Mouse (Mus musculus): Measurements from ENCODE around the gene Gba. TPM values are rescaled to one million over a fixed set of nuclear protein-coding genes. Genes with fewer than 3 reads are reported as not detected.
A peak's percentile ranks its signal among the peaks of the same experiment; 100 is the strongest.

Gba gene
- polyA plus RNA-seq, 1 experiment from 2014 or later = 53.7 TPM

DNA sequence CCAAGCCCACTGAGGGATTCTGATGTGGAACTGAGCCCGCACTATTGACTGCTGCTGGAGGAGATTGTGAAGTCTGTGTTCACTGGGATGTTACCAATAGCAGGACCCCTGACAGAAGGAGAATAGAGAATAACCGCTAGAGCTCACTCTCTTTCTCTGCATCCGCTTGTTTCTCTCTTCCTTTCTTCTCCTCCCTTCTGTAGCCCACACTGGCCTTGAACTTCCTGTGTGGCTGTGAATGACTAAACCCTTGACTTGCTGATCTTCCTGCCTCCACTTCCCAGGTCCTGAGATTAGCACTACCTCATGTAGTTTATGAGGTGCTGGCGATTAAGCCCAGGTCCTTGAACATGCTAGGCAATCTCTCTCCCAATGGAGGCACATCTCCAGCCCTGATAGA lies 44.7 kb downstream of the Gba start:
- H3K4me3 ChIP-seq (replicated peaks) = peak overlapping the region; percentile 62; the same call in 1 of the 2 replicates
- H3K36me3 ChIP-seq = 0 out of 2 replicates have a peak, but pooled peaks cover 10% of the 10 kb centered on the region
- WGBS = 82% methylated on average over 4 of the region's 4 CpGs
- H3K27me3 ChIP-seq (replicated peaks) = 0 out of 2 replicates have a peak, but pooled peaks cover 6% of the 10 kb centered on the region
- H3K4me2 ChIP-seq (replicated peaks) = peak overlapping the region; percentile 83
- peaks cover 53% of the 10 kb centered on the region for H3K4me1 ChIP-seq (replicated peaks)
- ATAC-seq = no peak
- H3K27ac ChIP-seq = no peak overlapping the region
- H3K9ac ChIP-seq = peak overlapping the region; percentile 79; the same call in 1 of the 2 replicates
- H3K9me3 ChIP-seq = no peaks in the 10 kb centered on the region

DNA sequence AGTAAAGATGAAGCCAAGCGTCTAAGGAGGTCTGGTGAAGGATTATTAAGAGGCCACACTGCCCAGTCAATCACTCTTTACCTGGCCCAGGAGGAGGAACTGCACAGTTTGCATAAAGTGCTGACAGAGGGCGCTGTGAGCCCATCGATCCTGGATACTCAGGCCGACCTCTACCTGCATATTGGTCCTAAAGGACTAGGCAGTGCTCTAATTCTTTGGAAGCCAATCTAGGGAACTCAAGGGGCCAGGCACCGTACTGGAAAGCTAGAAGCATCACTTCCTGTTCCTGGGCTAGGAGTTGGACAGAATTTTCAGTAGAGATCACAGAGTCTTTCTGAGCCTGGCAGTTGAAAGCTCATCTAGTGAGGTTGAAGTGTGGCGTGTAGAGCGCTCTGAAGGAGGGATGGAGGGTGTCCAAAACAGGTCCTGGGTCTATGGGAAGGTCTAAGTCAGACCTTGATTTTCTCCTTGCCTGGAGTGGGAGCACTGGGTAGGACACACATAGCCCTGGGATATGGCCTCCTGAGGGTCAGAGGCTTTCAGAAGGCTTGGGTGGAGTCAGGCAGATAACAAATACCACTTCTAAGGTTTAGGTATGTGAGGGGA lies 47.8 kb downstream of the Gba start:
- H3K4me2 ChIP-seq (replicated peaks) = no peak overlapping the region
- H3K9ac ChIP-seq = no peak overlapping the region
- H3K36me3 ChIP-seq = 0 out of 2 replicates have a peak, but pooled peaks cover 10% of the 10 kb centered on the region
- 18% methylated on average over 7 of the region's 7 CpGs for WGBS
- peaks cover 42% of the 10 kb centered on the region for H3K4me1 ChIP-seq (replicated peaks)
- ATAC-seq = no peak
- peak overlapping the region; percentile 40; the same call in 1 of the 2 replicates for H3K27ac ChIP-seq
- H3K9me3 ChIP-seq = no peaks in the 10 kb centered on the region
- H3K4me3 ChIP-seq (replicated peaks) = no peak overlapping the region
- no peaks in the 10 kb centered on the region for H3K27me3 ChIP-seq (replicated peaks)

DNA sequence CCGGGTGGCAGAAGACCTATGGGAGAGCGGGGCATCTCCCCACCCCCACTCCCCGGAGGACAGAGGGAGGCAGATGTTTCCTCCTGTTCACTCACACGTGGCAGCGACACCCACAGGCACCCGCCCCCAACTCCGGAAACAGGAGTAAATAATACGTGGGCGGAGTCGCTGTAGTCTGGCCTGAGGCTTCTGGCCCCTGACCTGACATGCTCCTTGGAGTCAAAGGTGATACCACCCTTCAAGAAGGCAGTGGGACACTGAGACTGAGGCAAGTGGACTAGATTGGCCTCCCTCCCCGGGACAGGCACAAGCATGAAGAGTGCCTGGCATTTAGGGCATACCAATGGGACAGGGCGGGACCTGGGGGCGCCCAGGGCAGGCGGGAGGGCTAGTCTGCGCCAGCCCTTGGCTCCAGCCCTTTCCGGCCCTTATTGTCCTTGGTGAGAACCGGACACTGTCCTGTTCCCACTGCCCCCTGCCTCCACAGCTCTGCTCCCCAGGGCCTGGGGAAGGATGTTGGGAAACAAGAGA lies 48.7 kb downstream of the Gba start:
- 0 out of 2 replicates have a peak overlapping the region, but pooled peaks have one; percentile 0 for H3K4me3 ChIP-seq (replicated peaks)
- H3K9me3 ChIP-seq = no peaks in the 10 kb centered on the region
- no peaks in the 10 kb centered on the region for H3K27me3 ChIP-seq (replicated peaks)
- peak; percentile 22 for ATAC-seq
- WGBS = 9% methylated on average over 17 of the region's 17 CpGs
- H3K9ac ChIP-seq = peak overlapping the region; percentile 26
- H3K27ac ChIP-seq = peak overlapping the region; percentile 51
- peak overlapping the region; percentile 39 for H3K4me2 ChIP-seq (replicated peaks)
- 0 out of 2 replicates have a peak, but pooled peaks cover 10% of the 10 kb centered on the region for H3K36me3 ChIP-seq
- peaks cover 35% of the 10 kb centered on the region for H3K4me1 ChIP-seq (replicated peaks)

DNA sequence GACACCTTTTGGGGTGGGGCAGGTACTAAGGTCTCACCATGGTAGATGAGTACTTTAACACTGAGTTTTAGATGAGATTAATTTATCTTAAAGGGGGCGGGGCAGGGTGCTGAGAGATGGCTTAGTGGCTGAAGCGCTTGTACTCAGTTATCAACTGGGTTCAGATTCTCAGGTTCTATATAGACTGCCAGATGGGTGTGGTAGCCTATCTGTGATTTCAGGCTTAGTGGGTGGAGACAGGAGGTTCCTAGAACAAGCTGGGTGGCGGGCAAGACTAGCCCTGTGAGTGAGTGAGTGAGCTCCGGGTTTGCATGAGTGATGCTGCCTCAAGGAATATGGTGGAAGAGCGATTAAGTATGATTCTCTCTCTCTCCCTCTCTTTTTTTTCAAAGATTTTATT lies 52.3 kb downstream of the Gba start:
- 83% methylated on average over 5 of the region's 5 CpGs for WGBS
- Histone ChIP-seq H3K9ac (no peak overlapping the region), H3K4me3 (replicated peaks) (no peak overlapping the region), H3K27me3 (replicated peaks) (no peaks in the 10 kb centered on the region), H3K36me3 (no peaks in the 10 kb centered on the region), H3K27ac (no peak overlapping the region), H3K9me3 (no peaks in the 10 kb centered on the region), H3K4me1 (replicated peaks) (peaks cover 26% of the 10 kb centered on the region), H3K4me2 (replicated peaks) (no peak overlapping the region)
- peak; percentile 16; the same call in 1 of the 2 replicates for ATAC-seq

DNA sequence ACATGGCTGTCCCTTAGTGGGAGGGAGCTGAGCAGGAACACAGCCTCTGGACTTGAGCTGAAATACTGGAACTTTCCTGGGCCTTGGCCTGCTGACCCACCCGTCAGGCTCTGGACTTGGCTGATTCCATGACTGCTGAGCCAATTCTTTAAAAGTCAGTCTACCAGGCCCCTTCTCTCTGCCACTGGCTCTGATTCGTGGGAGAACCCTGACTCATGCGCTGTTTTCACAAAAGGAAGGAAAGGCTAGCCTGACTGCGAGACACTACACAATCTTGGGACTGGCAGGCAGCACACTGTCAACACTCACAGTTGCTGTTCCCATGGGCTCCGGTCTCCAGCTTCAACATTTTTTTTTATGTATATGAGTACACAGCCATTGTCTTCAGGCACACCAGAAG lies 53.4 kb downstream of the Gba start:
- Histone ChIP-seq H3K27ac (no peak overlapping the region), H3K27me3 (replicated peaks) (no peaks in the 10 kb centered on the region), H3K9ac (no peak overlapping the region), H3K4me2 (replicated peaks) (no peak overlapping the region), H3K9me3 (no peaks in the 10 kb centered on the region), H3K36me3 (no peaks in the 10 kb centered on the region), H3K4me1 (replicated peaks) (peaks cover 19% of the 10 kb centered on the region), H3K4me3 (replicated peaks) (no peak overlapping the region)
- 79% methylated on average over 5 of the region's 5 CpGs for WGBS
- ATAC-seq = no peak

MicroRNAs within 50 kb of the gene (microRNA counts, 519-probe panel; counts per million panel counts)
- microRNA mmu-miR-92b = 97.1 counts per million, percentile 29 among the panel's probes with 10 or more counts

Other genes with a start within 250 kb of the Gba start
- 25.6 and 26.6 TPM in 2 replicates for gene Rusc1, start 109.6 kb upstream of the Gba start, polyA plus RNA-seq (2015; fragmentation: Nextera tagmentation; extraction: Ambion mirVana)
- 0.08 TPM in 1 of 2 replicates, not detected in the other for gene Gm43738, start 101.8 kb upstream of the Gba start, polyA plus RNA-seq (2015; fragmentation: Nextera tagmentation; extraction: Ambion mirVana)
- 481 and 531 TPM in 2 replicates for gene Fdps, start 101.0 kb upstream of the Gba start, polyA plus RNA-seq (2015; fragmentation: Nextera tagmentation; extraction: Ambion mirVana)
- 58.8 and 74.1 TPM in 2 replicates for gene Pklr, start 66.8 kb upstream of the Gba start, polyA plus RNA-seq (2015; fragmentation: Nextera tagmentation; extraction: Ambion mirVana)
- gene Hcn3, start 42.7 kb upstream of the Gba start, polyA plus RNA-seq (2015; fragmentation: Nextera tagmentation; extraction: Ambion mirVana) = 2.4 and 2.6 TPM in 2 replicates
- gene Clk2, start 38.1 kb upstream of the Gba start, polyA plus RNA-seq (2015; fragmentation: Nextera tagmentation; extraction: Ambion mirVana) = 21.2 and 25.4 TPM in 2 replicates
- 115 and 124 TPM in 2 replicates for gene Scamp3, start 25.5 kb upstream of the Gba start, polyA plus RNA-seq (2015; fragmentation: Nextera tagmentation; extraction: Ambion mirVana)
- 17.9 and 19.3 TPM in 2 replicates for gene Fam189b, start 19.8 kb upstream of the Gba start, polyA plus RNA-seq (2015; fragmentation: Nextera tagmentation; extraction: Ambion mirVana)
- 20.4 and 23.0 TPM in 2 replicates for gene Thbs3, start 12.3 kb downstream of the Gba start, polyA plus RNA-seq (2015; fragmentation: Nextera tagmentation; extraction: Ambion mirVana)
- 214 and 222 TPM in 2 replicates for gene Mtx1, start 24.2 kb downstream of the Gba start, polyA plus RNA-seq (2015; fragmentation: Nextera tagmentation; extraction: Ambion mirVana)
- gene Muc1, start 26.1 kb downstream of the Gba start, polyA plus RNA-seq (2015; fragmentation: Nextera tagmentation; extraction: Ambion mirVana) = 10.1 and 19.7 TPM in 2 replicates
- 348 and 351 TPM in 2 replicates for gene Krtcap2, start 43.0 kb downstream of the Gba start, polyA plus RNA-seq (2015; fragmentation: Nextera tagmentation; extraction: Ambion mirVana)
- gene Trim46, start 43.4 kb downstream of the Gba start, polyA plus RNA-seq (2015; fragmentation: Nextera tagmentation; extraction: Ambion mirVana) = 2.9 and 4.1 TPM in 2 replicates
- 131 and 134 TPM in 2 replicates for gene Dpm3, start 56.4 kb downstream of the Gba start, polyA plus RNA-seq (2015; fragmentation: Nextera tagmentation; extraction: Ambion mirVana)
- 60.6 and 63.9 TPM in 2 replicates for gene Slc50a1, start 67.6 kb downstream of the Gba start, polyA plus RNA-seq (2015; fragmentation: Nextera tagmentation; extraction: Ambion mirVana)
- gene Efna1, start 78.2 kb downstream of the Gba start, polyA plus RNA-seq (2015; fragmentation: Nextera tagmentation; extraction: Ambion mirVana) = 57.9 and 58.5 TPM in 2 replicates
- gene Efna3, start 120.0 kb downstream of the Gba start, polyA plus RNA-seq (2015; fragmentation: Nextera tagmentation; extraction: Ambion mirVana) = 9.0 and 9.2 TPM in 2 replicates
- 16.9 and 18.1 TPM in 2 replicates for gene Efna4, start 135.1 kb downstream of the Gba start, polyA plus RNA-seq (2015; fragmentation: Nextera tagmentation; extraction: Ambion mirVana)
- 45.5 and 49.5 TPM in 2 replicates for gene Adam15, start 147.1 kb downstream of the Gba start, polyA plus RNA-seq (2015; fragmentation: Nextera tagmentation; extraction: Ambion mirVana)
- 1.4 and 1.5 TPM in 2 replicates for gene Dcst2, start 159.0 kb downstream of the Gba start, polyA plus RNA-seq (2015; fragmentation: Nextera tagmentation; extraction: Ambion mirVana)
- 1.6 and 1.9 TPM in 2 replicates for gene Dcst1, start 162.3 kb downstream of the Gba start, polyA plus RNA-seq (2015; fragmentation: Nextera tagmentation; extraction: Ambion mirVana)
- gene Zbtb7b, start 191.8 kb downstream of the Gba start, polyA plus RNA-seq (2015; fragmentation: Nextera tagmentation; extraction: Ambion mirVana) = 8.9 and 10.4 TPM in 2 replicates
- not detected in 2 replicates for gene Lenep, start 199.9 kb downstream of the Gba start, polyA plus RNA-seq (2015; fragmentation: Nextera tagmentation; extraction: Ambion mirVana)
- gene Flad1, start 208.9 kb downstream of the Gba start, polyA plus RNA-seq (2015; fragmentation: Nextera tagmentation; extraction: Ambion mirVana) = 32.9 and 33.3 TPM in 2 replicates
- 383 and 386 TPM in 2 replicates for gene Cks1b, start 215.5 kb downstream of the Gba start, polyA plus RNA-seq (2015; fragmentation: Nextera tagmentation; extraction: Ambion mirVana)
- gene Shc1, start 215.5 kb downstream of the Gba start, polyA plus RNA-seq (2015; fragmentation: Nextera tagmentation; extraction: Ambion mirVana) = 85.6 and 87.3 TPM in 2 replicates
- gene Pygo2, start 227.3 kb downstream of the Gba start, polyA plus RNA-seq (2015; fragmentation: Nextera tagmentation; extraction: Ambion mirVana) = 32.7 and 33.2 TPM in 2 replicates
- gene Pbxip1, start 233.8 kb downstream of the Gba start, polyA plus RNA-seq (2015; fragmentation: Nextera tagmentation; extraction: Ambion mirVana) = 39.2 and 40.2 TPM in 2 replicates

Measured in intestine, embryonic 15.5 days (tissue).